Mouse (Mus musculus): ENCODE measurements around the gene Lclat1. TPM values are rescaled to one million over a fixed set of nuclear protein-coding genes. Genes with fewer than 3 reads are reported as not detected.
"Not testable (repeated sequence)": the region's sequence is repeated elsewhere in the genome, so short reads cannot be mapped to it uniquely, and the experiment has no call there.

Gene Lclat1
- polyA plus RNA-seq, 1 experiment from 2014 or later = 11.9 TPM

GRCm38 (mm10) chr17:73120545-73120944 lies 12.8 kb downstream of the Lclat1 start:
- no peak for ATAC-seq (ENCODE audit: low FRiP score, low read depth)
- WGBS = 81% methylated on average over 5 of the region's 5 CpGs
- H3K4me3 ChIP-seq = no peak overlapping the region

GRCm38 (mm10) chr17:73121726-73122125 lies 13.9 kb downstream of the Lclat1 start:
- Histone ChIP-seq H3K27me3 (replicated peaks) (no peaks in the 10 kb centered on the region), H3K36me3 (no peaks in the 10 kb centered on the region), H3K4me2 (replicated peaks) (no peak overlapping the region), H3K9ac (no peak overlapping the region), H3K4me3 (no peak overlapping the region), H3K9me3 (no peaks in the 10 kb centered on the region), H3K4me1 (no peaks in the 10 kb centered on the region), H3K27ac (no peak overlapping the region)
- ATAC-seq (ENCODE audit: low FRiP score, low read depth) = no peak
- 88% methylated on average over 2 of the region's 2 CpGs for WGBS

More at GRCm38 (mm10) chr17:73120545-73120944, 12.8 kb downstream of the Lclat1 start:
- Histone ChIP-seq H3K27ac (no peak overlapping the region), H3K4me2 (replicated peaks) (no peak overlapping the region), H3K36me3 (no peaks in the 10 kb centered on the region), H3K9ac (no peak overlapping the region), H3K9me3 (no peaks in the 10 kb centered on the region), H3K4me1 (no peaks in the 10 kb centered on the region), H3K27me3 (replicated peaks) (no peaks in the 10 kb centered on the region)

DNA sequence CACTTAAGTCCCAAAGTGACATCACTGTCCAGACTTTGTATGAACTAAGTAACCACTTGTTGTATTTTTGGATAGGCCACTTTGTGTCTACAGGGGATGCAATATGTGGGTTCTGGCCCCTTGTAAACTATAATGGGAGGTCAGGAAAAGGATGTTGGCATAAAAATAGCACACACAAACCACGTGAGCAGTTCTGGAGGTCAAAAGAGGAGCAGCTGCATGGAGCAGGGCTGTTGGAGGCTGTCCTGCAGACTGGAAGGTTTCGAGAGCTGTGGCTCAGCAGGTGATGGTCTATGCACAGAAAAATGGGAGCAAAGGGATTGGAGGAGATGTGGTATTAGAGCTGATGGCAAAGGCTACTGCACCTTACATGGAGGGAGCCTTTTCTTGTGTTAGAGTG lies 18.6 kb downstream of the Lclat1 start:
- Histone ChIP-seq H3K4me3 (no peak overlapping the region), H3K4me2 (replicated peaks) (no peak overlapping the region), H3K9ac (no peak overlapping the region), H3K27ac (no peak overlapping the region), H3K27me3 (replicated peaks) (no peaks in the 10 kb centered on the region), H3K36me3 (no peaks in the 10 kb centered on the region), H3K4me1 (no peaks in the 10 kb centered on the region), H3K9me3 (no peaks in the 10 kb centered on the region)
- no peak for ATAC-seq (ENCODE audit: low FRiP score, low read depth)
- WGBS = 83% methylated on average over 2 of the region's 2 CpGs

DNA sequence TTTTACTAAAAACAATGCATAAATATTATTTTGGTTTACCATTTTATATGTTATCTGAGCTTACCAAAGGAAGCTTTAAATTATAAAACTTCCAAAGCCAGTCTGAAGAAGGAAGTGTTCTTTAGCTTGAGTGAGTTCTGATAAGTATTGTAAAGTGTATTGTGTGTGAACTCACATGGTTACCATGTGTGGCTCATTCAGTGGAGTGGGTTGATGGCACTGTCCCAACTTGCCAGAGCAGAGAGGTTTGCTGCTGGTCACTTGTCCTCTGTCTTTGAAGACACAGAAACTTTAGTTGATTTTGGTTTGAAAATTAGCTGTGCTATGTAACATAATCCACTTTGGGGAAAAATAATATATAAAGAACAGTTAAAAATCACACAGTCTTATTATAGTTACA lies 19.1 kb downstream of the Lclat1 start:
- H3K9me3 ChIP-seq = no peaks in the 10 kb centered on the region
- H3K4me2 ChIP-seq (replicated peaks) = no peak overlapping the region
- no peaks in the 10 kb centered on the region for H3K27me3 ChIP-seq (replicated peaks)
- no peak overlapping the region for H3K9ac ChIP-seq
- no peaks in the 10 kb centered on the region for H3K36me3 ChIP-seq
- H3K4me3 ChIP-seq = no peak overlapping the region
- H3K4me1 ChIP-seq = no peaks in the 10 kb centered on the region
- no peak overlapping the region for H3K27ac ChIP-seq
- no peak for ATAC-seq (ENCODE audit: low FRiP score, low read depth)

- Histone ChIP-seq H3K27me3 (replicated peaks) (no peaks in the 10 kb centered on the region), H3K27ac (no peak overlapping the region), H3K36me3 (no peaks in the 10 kb centered on the region), H3K4me3 (no peak overlapping the region), H3K4me1 (no peaks in the 10 kb centered on the region), H3K9ac (no peak overlapping the region), H3K9me3 (no peaks in the 10 kb centered on the region), H3K4me2 (replicated peaks) (no peak overlapping the region)
- no peak for ATAC-seq (ENCODE audit: low FRiP score, low read depth)
- 93% methylated on average over 5 of the region's 5 CpGs for WGBS
Measured at GRCm38 (mm10) chr17:73136562-73137484, 29.0 kb downstream of the Lclat1 start.

DNA sequence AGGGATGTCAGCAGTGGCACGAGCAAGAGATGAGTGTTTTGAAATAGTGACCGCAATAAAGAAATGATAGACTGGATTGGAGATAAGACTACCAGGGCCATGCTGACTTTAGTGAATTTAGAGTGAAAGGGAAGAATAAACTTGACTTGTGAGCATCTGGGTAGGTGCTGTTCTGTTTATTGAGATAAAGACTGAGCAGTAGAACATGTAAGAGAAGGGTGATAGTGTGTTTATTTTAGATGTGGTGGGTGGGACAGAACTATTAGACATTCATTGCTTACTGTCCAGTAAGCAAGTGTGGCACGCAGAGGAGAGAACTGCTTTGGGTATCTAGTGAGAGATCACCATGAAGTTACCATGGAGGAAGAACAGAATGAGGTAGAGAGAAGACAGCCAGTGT lies 30.4 kb downstream of the Lclat1 start:
- Histone ChIP-seq H3K27ac (no peak overlapping the region), H3K27me3 (replicated peaks) (no peaks in the 10 kb centered on the region), H3K4me1 (no peaks in the 10 kb centered on the region), H3K4me2 (replicated peaks) (no peak overlapping the region), H3K36me3 (no peaks in the 10 kb centered on the region), H3K4me3 (no peak overlapping the region), H3K9me3 (no peaks in the 10 kb centered on the region), H3K9ac (no peak overlapping the region)
- 93% methylated on average over 3 of the region's 3 CpGs for WGBS
- no peak for ATAC-seq (ENCODE audit: low FRiP score, low read depth)

- H3K9me3 ChIP-seq = no peaks in the 10 kb centered on the region
- no peak for ATAC-seq (ENCODE audit: low FRiP score, low read depth)
- H3K4me3 ChIP-seq = no peak overlapping the region
- H3K27me3 ChIP-seq (replicated peaks) = no peaks in the 10 kb centered on the region
- WGBS = 93% methylated on average over 4 of the region's 4 CpGs
- H3K4me1 ChIP-seq = no peaks in the 10 kb centered on the region
- H3K36me3 ChIP-seq = no peaks in the 10 kb centered on the region
- H3K4me2 ChIP-seq (replicated peaks) = no peak overlapping the region
- H3K9ac ChIP-seq = no peak overlapping the region
- H3K27ac ChIP-seq = no peak overlapping the region
Measured at GRCm38 (mm10) chr17:73142029-73142428, 34.2 kb downstream of the Lclat1 start.

GRCm38 (mm10) chr17:73142445-73142844 lies 34.7 kb downstream of the Lclat1 start:
- H3K9me3 ChIP-seq = no peaks in the 10 kb centered on the region
- no peak for ATAC-seq (ENCODE audit: low FRiP score, low read depth)
- no peak overlapping the region for H3K9ac ChIP-seq
- H3K4me1 ChIP-seq = no peaks in the 10 kb centered on the region
- no peak overlapping the region for H3K4me3 ChIP-seq
- H3K36me3 ChIP-seq = no peaks in the 10 kb centered on the region
- H3K4me2 ChIP-seq (replicated peaks) = no peak overlapping the region
- H3K27ac ChIP-seq = no peak overlapping the region
- 93% methylated on average over 2 of the region's 2 CpGs for WGBS
- no peaks in the 10 kb centered on the region for H3K27me3 ChIP-seq (replicated peaks)

- WGBS = 90% methylated on average over 2 of the region's 2 CpGs
Measured at GRCm38 (mm10) chr17:73145426-73145825, 37.6 kb downstream of the Lclat1 start.

GRCm38 (mm10) chr17:73148607-73149006 lies 40.8 kb downstream of the Lclat1 start:
- no peaks in the 10 kb centered on the region for H3K27me3 ChIP-seq (replicated peaks)
- no peak overlapping the region for H3K9ac ChIP-seq
- no peaks in the 10 kb centered on the region for H3K4me1 ChIP-seq
- no peaks in the 10 kb centered on the region for H3K9me3 ChIP-seq
- 95% methylated on average over 2 of the region's 2 CpGs for WGBS
- H3K36me3 ChIP-seq = no peaks in the 10 kb centered on the region
- ATAC-seq (ENCODE audit: low FRiP score, low read depth) = no peak
- H3K4me3 ChIP-seq = no peak overlapping the region
- no peak overlapping the region for H3K4me2 ChIP-seq (replicated peaks)
- no peak overlapping the region for H3K27ac ChIP-seq

More at GRCm38 (mm10) chr17:73145426-73145825, 37.6 kb downstream of the Lclat1 start:
- Histone ChIP-seq H3K36me3 (no peaks in the 10 kb centered on the region), H3K9ac (no peak overlapping the region), H3K27ac (no peak overlapping the region), H3K4me1 (no peaks in the 10 kb centered on the region), H3K4me3 (no peak overlapping the region), H3K4me2 (replicated peaks) (no peak overlapping the region), H3K27me3 (replicated peaks) (no peaks in the 10 kb centered on the region), H3K9me3 (no peaks in the 10 kb centered on the region)
- ATAC-seq (ENCODE audit: low FRiP score, low read depth) = no peak

- 93% methylated on average over 3 of the region's 3 CpGs for WGBS
Measured at GRCm38 (mm10) chr17:73152790-73153525, 45.2 kb downstream of the Lclat1 start.

DNA sequence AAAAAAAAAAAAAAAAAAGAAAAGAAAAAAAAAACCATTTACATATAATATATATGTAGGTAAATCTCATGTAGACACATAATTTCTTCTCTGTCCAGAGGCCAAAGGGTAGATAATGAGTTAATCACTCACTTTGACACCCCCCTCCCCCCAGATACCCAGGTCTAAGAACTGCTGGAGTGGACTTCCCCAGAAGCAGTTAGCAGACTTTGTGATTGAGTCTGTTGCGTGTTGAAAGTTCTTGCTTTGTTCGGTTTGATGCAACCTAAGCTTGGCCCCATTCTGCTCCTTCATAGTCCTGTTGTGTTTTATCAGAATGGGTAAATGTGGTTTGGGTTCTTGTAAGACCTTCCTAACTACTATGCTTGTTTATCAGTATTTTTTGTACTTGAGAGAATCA lies 45.9 kb downstream of the Lclat1 start:
- H3K4me2 ChIP-seq (replicated peaks) = no peak overlapping the region
- H3K4me3 ChIP-seq = no peak overlapping the region
- H3K27me3 ChIP-seq (replicated peaks) = no peaks in the 10 kb centered on the region
- H3K4me1 ChIP-seq = no peaks in the 10 kb centered on the region
- H3K9ac ChIP-seq = no peak overlapping the region
- H3K27ac ChIP-seq = no peak overlapping the region
- ATAC-seq (ENCODE audit: low FRiP score, low read depth) = no peak
- H3K9me3 ChIP-seq = no peaks in the 10 kb centered on the region
- 91% methylated on average over 2 of the region's 2 CpGs for WGBS
- no peaks in the 10 kb centered on the region for H3K36me3 ChIP-seq

More at GRCm38 (mm10) chr17:73152790-73153525, 45.2 kb downstream of the Lclat1 start:
- H3K27me3 ChIP-seq (replicated peaks); H3K36me3 ChIP-seq; H3K4me2 ChIP-seq (replicated peaks); ATAC-seq (ENCODE audit: low FRiP score, low read depth); H3K4me3 ChIP-seq; H3K27ac ChIP-seq; H3K9me3 ChIP-seq; H3K9ac ChIP-seq; H3K4me1 ChIP-seq: not testable (repeated sequence)

Measured in neural tube, embryonic 12.5 days (tissue).